Mouse (Mus musculus) leukemia stem cell, adult 10-12 weeks (primary cell): Measurements from ENCODE around the gene Alox12b. TPM values are rescaled to one million over a fixed set of nuclear protein-coding genes. Genes with fewer than 3 reads are reported as not detected.

Source experiments
- polyA plus RNA-seq: library from polyadenylated mRNA; stranded (reverse); fragments of >175 nt; gene quantifications from 2 replicates; pipeline ENCODE4 v1.2.3, GENCODE M21; 2012; ENCODE audit warnings: low replicate concordance

The Alox12b gene
- polyA plus RNA-seq: not detected in 2 replicates

GRCm38 (mm10) chr11:69156800-69157199, at the start of gene Alox12b:
Gene Alox12b (plus strand): TSS chr11:69156989.

GRCm38 (mm10) chr11:69120221-69121000, 36.4 kb upstream of the Alox12b start, which contains the start of gene Hes7:
Gene Hes7 (plus strand): TSS chr11:69120404.

GRCm38 (mm10) chr11:69122336-69122951, 34.3 kb upstream of the Alox12b start, which contains the start of gene 9130213A22Rik:
Gene 9130213A22Rik (minus strand): TSS chr11:69122589.

GRCm38 (mm10) chr11:69125852-69125918, 31.1 kb upstream of the Alox12b start, which contains the start of gene Aloxe3:
Gene Aloxe3 (plus strand): TSS chr11:69125896.

GRCm38 (mm10) chr11:69197743-69198142, 41.0 kb downstream of the Alox12b start, which contains the start of gene Alox8:
Gene Alox8 (minus strand): TSS chr11:69197843.

Other genes with a start within 250 kb of the Alox12b start
- gene Odf4, start 229.9 kb upstream of the Alox12b start, polyA plus RNA-seq: not detected in 2 replicates
- 3.3 and 5.0 TPM in 2 replicates for gene Arhgef15, start 199.5 kb upstream of the Alox12b start, polyA plus RNA-seq
- 2.5 and 3.8 TPM in 2 replicates for gene Slc25a35, start 188.9 kb upstream of the Alox12b start, polyA plus RNA-seq
- 7.2 and 18.7 TPM in 2 replicates for gene Rangrf, start 181.8 kb upstream of the Alox12b start, polyA plus RNA-seq
- gene Pfas, start 148.5 kb upstream of the Alox12b start, polyA plus RNA-seq: 16.5 and 37.1 TPM in 2 replicates
- 21.6 and 80.9 TPM in 2 replicates for gene Ctc1, start 141.1 kb upstream of the Alox12b start, polyA plus RNA-seq
- 238 and 240 TPM in 2 replicates for gene Aurkb, start 111.3 kb upstream of the Alox12b start, polyA plus RNA-seq
- 21.2 and 47.5 TPM in 2 replicates for gene Borcs6, start 97.3 kb upstream of the Alox12b start, polyA plus RNA-seq
- gene Tmem107, start 86.2 kb upstream of the Alox12b start, polyA plus RNA-seq: 75.9 and 115 TPM in 2 replicates
- gene Vamp2, start 68.5 kb upstream of the Alox12b start, polyA plus RNA-seq: 88.7 and 137 TPM in 2 replicates
- gene Per1, start 61.8 kb upstream of the Alox12b start, polyA plus RNA-seq: 33.5 and 34.6 TPM in 2 replicates
- 0.37 TPM in 1 of 2 replicates, not detected in the other for gene Hes7, start 36.6 kb upstream of the Alox12b start, polyA plus RNA-seq
- not detected in 2 replicates for gene 9130213A22Rik, start 34.4 kb upstream of the Alox12b start, polyA plus RNA-seq
- gene Aloxe3, start 31.1 kb upstream of the Alox12b start, polyA plus RNA-seq: not detected in 2 replicates
- gene Alox8, start 40.9 kb downstream of the Alox12b start, polyA plus RNA-seq: 0.09 and 0.28 TPM in 2 replicates
- 0.02 TPM in 1 of 2 replicates, not detected in the other for gene Gucy2e, start 80.0 kb downstream of the Alox12b start, polyA plus RNA-seq
- 20.6 and 44.9 TPM in 2 replicates for gene Cntrob, start 166.8 kb downstream of the Alox12b start, polyA plus RNA-seq
- gene Trappc1, start 167.0 kb downstream of the Alox12b start, polyA plus RNA-seq: 2.2 and 6.8 TPM in 2 replicates
- gene Kcnab3, start 169.3 kb downstream of the Alox12b start, polyA plus RNA-seq: 0.11 and 0.39 TPM in 2 replicates
- gene Rnf227, start 183.5 kb downstream of the Alox12b start, polyA plus RNA-seq: 1.0 and 2.3 TPM in 2 replicates
- gene Chd3, start 212.4 kb downstream of the Alox12b start, polyA plus RNA-seq: 144 and 249 TPM in 2 replicates
- 59.8 and 78.6 TPM in 2 replicates for gene Naa38, start 238.5 kb downstream of the Alox12b start, polyA plus RNA-seq
- gene Cyb5d1, start 238.6 kb downstream of the Alox12b start, polyA plus RNA-seq: 1.7 and 8.7 TPM in 2 replicates
- 0.69 and 2.1 TPM in 2 replicates for gene Tmem88, start 241.2 kb downstream of the Alox12b start, polyA plus RNA-seq